Mouse (Mus musculus) CH12.LX (cell line): ENCODE results near the gene Fkbp9.

ENCODE experiments used
- BHLHE40 ChIP-seq: IDR thresholded peaks from 2 replicates; pipeline ENCODE4 v1.6.1; 2011; ENCODE audit warnings: mild to moderate bottlenecking, low read depth, low read length, improper control_type of control experiment
- CTCF ChIP-seq, 2 experiments: IDR thresholded peaks in 1 of 2; conservative IDR thresholded peaks in 1 of 2; 2 replicates each; pipeline ENCODE4 v1.5.1; 2011 to 2012; ENCODE audit warnings: low read depth in 2 of 2, low read length in 2 of 2, improper control_type of control experiment in 1 of 2, inconsistent platforms in 1 of 2, mild to moderate bottlenecking in 1 of 2, moderate library complexity in 1 of 2
- EP300 ChIP-seq: IDR thresholded peaks from 2 replicates; pipeline ENCODE4 v1.6.1; 2011; ENCODE audit warnings: low read length, improper control_type of control experiment
- KAT2A ChIP-seq: IDR thresholded peaks from 2 replicates; pipeline ENCODE4 v1.6.1; 2012; ENCODE audit warnings: low read length, improper control_type of control experiment, inconsistent platforms; ENCODE audit not compliant: insufficient replicate concordance
- MXI1 ChIP-seq: IDR thresholded peaks from 2 replicates; pipeline ENCODE4 v1.6.1; 2011; ENCODE audit warnings: mild to moderate bottlenecking, low read depth, low read length, improper control_type of control experiment
- ZNF384 ChIP-seq: IDR thresholded peaks from 2 replicates; pipeline ENCODE4 v1.6.1; 2012; ENCODE audit warnings: low read depth, low read length, improper control_type of control experiment, inconsistent platforms

GRCm38 (mm10) chr6:56904982-56905381 lies 73.1 kb downstream of the Fkbp9 start:
- TF ChIP-seq MXI1 (no peak), EP300 (no peak), KAT2A (no peak), CTCF (conservative IDR thresholded peaks at IDR 0.05 in 1 of 2, IDR thresholded peaks at IDR 0.05 in 1 of 2; ENCODE audit: low read depth in 2 of 2, low read length in 2 of 2) (no peak), BHLHE40 (no peak), ZNF384 (no peak)
